8 mouse cellular contexts compared by ENCODE assay signal in the genomic region with DNA sequence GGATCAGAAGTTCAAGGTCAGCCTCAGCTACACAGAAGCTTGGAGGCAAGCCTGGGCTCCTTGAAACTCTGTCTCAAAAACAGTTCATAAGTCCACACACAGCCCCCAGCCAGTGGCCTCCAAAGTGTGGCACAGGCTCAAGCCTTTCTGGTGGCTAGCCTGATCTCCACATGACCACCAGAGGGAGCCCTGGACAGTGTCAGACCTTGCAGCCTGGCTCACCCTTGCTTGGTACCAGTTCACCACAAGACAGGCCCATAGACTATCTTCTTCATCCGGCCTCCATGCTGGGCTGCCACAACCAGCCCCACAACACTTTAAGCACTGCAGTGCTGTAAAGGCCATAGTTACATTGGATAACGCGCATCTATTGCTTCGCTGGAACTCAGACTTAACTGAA.
DNase-seq lines count a peak whose midpoint lies in the region; ATAC-seq and TF ChIP-seq lines count a peak whose summit lies in the region.

No protein-coding gene starts in this region.

- 67% methylated on average over 4 of the region's 4 CpGs for WGBS in bone marrow, adult 2 months
- WGBS in heart, embryonic 16.5 days, result 67% methylated on average over 4 of the region's 4 CpGs
- WGBS in liver, embryonic 16.5 days (ENCODE audit: insufficient replicate concordance), result 62% methylated on average over 4 of the region's 4 CpGs

- no peak overlapping the region for H3K4me3 ChIP-seq in bone marrow, adult 2 months (replicated peaks; ENCODE audit: control insufficient read depth, low read depth, low read length)
- H3K4me3 ChIP-seq in heart, embryonic 16.5 days (ENCODE audit: low read length), result no peak overlapping the region
- H3K4me3 ChIP-seq in liver, embryonic 16.5 days (ENCODE audit: low read depth, low read length), result no peak overlapping the region

- no peaks in the 10 kb centered on the region for H3K27me3 ChIP-seq in heart, embryonic 16.5 days (ENCODE audit: control insufficient read depth, insufficient read depth, low read length)
- H3K27me3 ChIP-seq in liver, embryonic 16.5 days (ENCODE audit: control insufficient read depth, insufficient read depth, low read depth, low read length), result no peaks in the 10 kb centered on the region

- no peak for TF ChIP-seq POLR2A in bone marrow, adult 2 months (IDR thresholded peaks at IDR 0.05; ENCODE audit: borderline replicate concordance, control insufficient read depth, low read depth, low read length)

- no peak overlapping the region for H3K9ac ChIP-seq in heart, embryonic 16.5 days (ENCODE audit: low read length)
- H3K9ac ChIP-seq in liver, embryonic 16.5 days (ENCODE audit: low read depth, low read length), result no peak overlapping the region

- TF ChIP-seq CTCF in bone marrow, adult 2 months (IDR thresholded peaks at IDR 0.05; ENCODE audit: control insufficient read depth, insufficient read depth, low read length), result peak; percentile 89

- no peaks in the 10 kb centered on the region for H3K36me3 ChIP-seq in heart, embryonic 16.5 days (ENCODE audit: control insufficient read depth, insufficient read depth)
- no peaks in the 10 kb centered on the region for H3K36me3 ChIP-seq in liver, embryonic 16.5 days (ENCODE audit: control insufficient read depth, insufficient read depth)

- no peaks in the 10 kb centered on the region for H3K9me3 ChIP-seq in heart, embryonic 16.5 days (replicated peaks; ENCODE audit: control insufficient read depth, low read length)
- no peaks in the 10 kb centered on the region for H3K9me3 ChIP-seq in liver, embryonic 16.5 days (replicated peaks; ENCODE audit: control insufficient read depth, low read length)

- peak; percentile 42; the same call in 1 of the 2 replicates for ATAC-seq in heart, embryonic 16.5 days (replicated peaks; ENCODE audit: extremely low read depth, insufficient read depth, low FRiP score)
- ATAC-seq in liver, embryonic 16.5 days (ENCODE audit: low read depth), result peak; percentile 51; the same call in 1 of the 2 replicates

- peak; percentile 15 to 34 for DNase-seq in CD8-positive naive resting alpha-beta T cell, adult 2 months (ENCODE audit: low read depth in 2 of 2, low spot score in 2 of 2)
- DNase-seq in fibroblast of lung, adult 2 months (ENCODE audit: low read depth), result peak; percentile 56
- DNase-seq in kidney, postnatal 4 days, result peak; percentile 87 to 92
- DNase-seq in retina, adult 2 months (ENCODE audit: low read depth, low spot score), result peak; percentile 22
- DNase-seq in thymus, postnatal 36 days, result peak; percentile 42 to 53

- no peak overlapping the region for H3K27ac ChIP-seq in bone marrow, adult 2 months (ENCODE audit: control insufficient read depth, insufficient read depth, low read depth, low read length, poor library complexity)
- H3K27ac ChIP-seq in heart, embryonic 16.5 days (ENCODE audit: low read length), result peak overlapping the region; percentile 73
- H3K27ac ChIP-seq in liver, embryonic 16.5 days (ENCODE audit: low read length), result no peak overlapping the region

- no peak overlapping the region for H3K4me2 ChIP-seq in heart, embryonic 16.5 days (ENCODE audit: low read depth, low read length)
- no peak overlapping the region for H3K4me2 ChIP-seq in liver, embryonic 16.5 days (ENCODE audit: low read depth, low read length)

- no peaks in the 10 kb centered on the region for H3K4me1 ChIP-seq in bone marrow, adult 2 months (ENCODE audit: control insufficient read depth, insufficient read depth, low read length)
- H3K4me1 ChIP-seq in heart, embryonic 16.5 days (ENCODE audit: control insufficient read depth, insufficient read depth, low read length), result peaks cover 28% of the 10 kb centered on the region
- peaks cover 11% of the 10 kb centered on the region for H3K4me1 ChIP-seq in liver, embryonic 16.5 days (ENCODE audit: control insufficient read depth, low read depth, low read length)

Comparison
In these comparisons a context has a peak if more than half of its experiments do, and no peak if none do; other contexts are left out.
1. DNase-seq: peak in every context shown above with its lines; median percentile 90 in kidney, postnatal 4 days; 56 in fibroblast of lung, adult 2 months; 48 in thymus, postnatal 36 days; 24 in CD8-positive naive resting alpha-beta T cell, adult 2 months; 22 in retina, adult 2 months.